Mouse (Mus musculus) myocyte (in vitro differentiated cells): ENCODE results near the gene Ubox5. TPM values are rescaled to one million over a fixed set of nuclear protein-coding genes. Genes with fewer than 3 reads are reported as not detected.
A peak's percentile ranks its signal among the peaks of the same experiment; 100 is the strongest.

Experiments used
- H3K27me3 ChIP-seq: one replicate; pipeline ENCODE4 v1.6.1; 2011; ENCODE audit not compliant: control insufficient read depth, insufficient read depth, insufficient read length
- H3K36me3 ChIP-seq: one replicate; pipeline ENCODE4 v1.6.1; 2011; ENCODE audit not compliant: control insufficient read depth, insufficient read depth
- H3K4me2 ChIP-seq: one replicate; pipeline ENCODE4 v1.6.1; 2011; ENCODE audit warnings: low read depth, control low read depth
- H3K4me3 ChIP-seq: one replicate; pipeline ENCODE4 v1.5.1; 2011; ENCODE audit warnings: mild to moderate bottlenecking, control low read depth, moderate library complexity
- H3K79me2 ChIP-seq: one replicate; pipeline ENCODE4 v1.6.1; 2011; ENCODE audit not compliant: control insufficient read depth, insufficient read depth
- H3ac ChIP-seq: one replicate; pipeline ENCODE4 v1.6.1; 2011; ENCODE audit not compliant: control insufficient read depth, insufficient read length
- CEBPB ChIP-seq: IDR thresholded peaks from 2 replicates; pipeline ENCODE4 v1.6.1; 2011; ENCODE audit warnings: mild to moderate bottlenecking, moderate library complexity; ENCODE audit not compliant: poor library complexity, insufficient read depth, severe bottlenecking
- E2F4 ChIP-seq: IDR thresholded peaks from one replicate; pipeline ENCODE4 v1.6.1; 2011; ENCODE audit warnings: mild to moderate bottlenecking, control low read depth, moderate library complexity; ENCODE audit not compliant: insufficient read depth
- MAX ChIP-seq: IDR thresholded peaks from one replicate; pipeline ENCODE4 v1.6.1; 2011; ENCODE audit warnings: low read depth, mild to moderate bottlenecking, control low read depth
- MYOD1 ChIP-seq, 3 experiments: IDR thresholded peaks; one replicate each; pipeline ENCODE4 v1.6.1; 2011; ENCODE audit warnings: control low read depth in 2 of 3, low read depth in 2 of 3, mild to moderate bottlenecking in 2 of 3, moderate library complexity in 1 of 3; ENCODE audit not compliant: insufficient read length in 2 of 3, control insufficient read depth in 1 of 3
- MYOG ChIP-seq, 3 experiments: IDR thresholded peaks; one replicate each; pipeline ENCODE4 v1.6.1; 2011; ENCODE audit warnings: control low read depth in 2 of 3, low read depth in 2 of 3, mild to moderate bottlenecking in 2 of 3; ENCODE audit not compliant: insufficient read length in 2 of 3, control insufficient read depth in 1 of 3, insufficient read depth in 1 of 3
- POLR2A ChIP-seq: IDR thresholded peaks from one replicate; pipeline ENCODE4 v1.6.1; 2011; ENCODE audit warnings: low read depth, mild to moderate bottlenecking, control low read depth, moderate library complexity; ENCODE audit not compliant: insufficient read length
- POLR2AphosphoS2 ChIP-seq: IDR thresholded peaks from one replicate; pipeline ENCODE4 v1.6.1; 2011; ENCODE audit warnings: low read depth, control low read depth; ENCODE audit not compliant: insufficient read length
- REST ChIP-seq: IDR thresholded peaks from one replicate; pipeline ENCODE4 v1.6.1; 2011; ENCODE audit warnings: mild to moderate bottlenecking, control low read depth, moderate library complexity; ENCODE audit not compliant: insufficient read depth, insufficient read length
- SRF ChIP-seq: IDR thresholded peaks from one replicate; pipeline ENCODE4 v1.6.1; 2011; ENCODE audit warnings: low read depth; ENCODE audit not compliant: control insufficient read depth, insufficient read length
- TCF12 ChIP-seq: IDR thresholded peaks from one replicate; pipeline ENCODE4 v1.6.1; 2011; ENCODE audit warnings: mild to moderate bottlenecking, control low read depth; ENCODE audit not compliant: poor library complexity, insufficient read depth, severe bottlenecking
- TCF3 ChIP-seq: IDR thresholded peaks from one replicate; pipeline ENCODE4 v1.6.1; 2011; ENCODE audit warnings: low read depth, control low read depth; ENCODE audit not compliant: insufficient read length
- USF1 ChIP-seq: IDR thresholded peaks from one replicate; pipeline ENCODE4 v1.6.1; 2011; ENCODE audit warnings: low read depth, mild to moderate bottlenecking, control low read depth, moderate library complexity
- polyA plus RNA-seq: library from polyadenylated mRNA; unstranded; fragments of >200 nt; fragmentation: generic; extraction: Trizol; gene quantifications from one replicate; pipeline ENCODE4 v1.2.1, GENCODE M21; 2012; ENCODE audit warnings: missing spikeins

The Ubox5 gene
- polyA plus RNA-seq, 1 experiment = 5.4 TPM

- Histone ChIP-seq H3K36me3 (peaks cover 4% of the 10 kb centered on the region), H3K27me3 (no peaks in the 10 kb centered on the region), H3K4me2 (no peak overlapping the region), H3K4me3 (no peak overlapping the region), H3K79me2 (peaks cover 21% of the 10 kb centered on the region), H3ac (no peak overlapping the region)
- TF ChIP-seq USF1 = no peak
- TF ChIP-seq CEBPB = no peak
- TF ChIP-seq TCF12 = no peak
- TF ChIP-seq E2F4 = no peak
- peak; percentile 68 for TF ChIP-seq POLR2AphosphoS2
Measured at GRCm38 (mm10) chr2:130632416-130632815, 2.6 kb upstream of the Ubox5 start.

GRCm38 (mm10) chr2:130629080-130629838 lies 579 bp downstream of the Ubox5 start:
- peak overlapping the region; percentile 73 for H3ac ChIP-seq
- TF ChIP-seq REST (no peak), TCF3 (no peak), POLR2A (no peak), USF1 (no peak), SRF (no peak), TCF12 (no peak), CEBPB (no peak), POLR2AphosphoS2 (no peak)
- no peaks in the 10 kb centered on the region for H3K27me3 ChIP-seq
- peaks cover 47% of the 10 kb centered on the region for H3K79me2 ChIP-seq
- peaks cover 14% of the 10 kb centered on the region for H3K36me3 ChIP-seq
- H3K4me2 ChIP-seq = peak overlapping the region; percentile 94
- peak overlapping the region; percentile 89 for H3K4me3 ChIP-seq

- no peaks in the 10 kb centered on the region for H3K27me3 ChIP-seq
- H3K36me3 ChIP-seq = peaks cover 14% of the 10 kb centered on the region
- peak overlapping the region; percentile 73 for H3ac ChIP-seq
- peak overlapping the region; percentile 89 for H3K4me3 ChIP-seq
- H3K79me2 ChIP-seq = peaks cover 50% of the 10 kb centered on the region
- TF ChIP-seq TCF3 (no peak), USF1 (no peak), REST (no peak), SRF (no peak), MAX (no peak), MYOD1 (IDR thresholded peaks at IDR 0.05; ENCODE audit: control insufficient read depth in 1 of 3, insufficient read length in 2 of 3, low read depth in 2 of 3) (no peak), POLR2AphosphoS2 (no peak), E2F4 (no peak), TCF12 (no peak), CEBPB (no peak), MYOG (IDR thresholded peaks at IDR 0.05; ENCODE audit: control insufficient read depth in 1 of 3, insufficient read depth in 1 of 3, insufficient read length in 2 of 3, low read depth in 2 of 3) (no peak), POLR2A (no peak)
- H3K4me2 ChIP-seq = peak overlapping the region; percentile 94
Measured at GRCm38 (mm10) chr2:130628424-130628823, 1.4 kb downstream of the Ubox5 start.

GRCm38 (mm10) chr2:130618972-130619371 lies 10.9 kb downstream of the Ubox5 start:
- Histone ChIP-seq H3K4me2 (no peak overlapping the region), H3ac (no peak overlapping the region), H3K4me3 (no peak overlapping the region), H3K27me3 (no peaks in the 10 kb centered on the region), H3K36me3 (peaks cover 33% of the 10 kb centered on the region), H3K79me2 (peaks cover 20% of the 10 kb centered on the region)
- TF ChIP-seq SRF (no peak), REST (no peak), TCF12 (no peak), POLR2AphosphoS2 (no peak), USF1 (no peak), POLR2A (no peak), CEBPB (no peak), E2F4 (no peak), MAX (no peak), TCF3 (no peak), MYOD1 (IDR thresholded peaks at IDR 0.05; ENCODE audit: control insufficient read depth in 1 of 3, insufficient read length in 2 of 3, low read depth in 2 of 3) (no peak), MYOG (IDR thresholded peaks at IDR 0.05; ENCODE audit: control insufficient read depth in 1 of 3, insufficient read depth in 1 of 3, insufficient read length in 2 of 3, low read depth in 2 of 3) (no peak)

GRCm38 (mm10) chr2:130613091-130613490 lies 16.7 kb downstream of the Ubox5 start:
- no peak for TF ChIP-seq USF1
- no peak for TF ChIP-seq E2F4
- TF ChIP-seq SRF = no peak
- TF ChIP-seq MYOG (IDR thresholded peaks at IDR 0.05; ENCODE audit: control insufficient read depth in 1 of 3, insufficient read depth in 1 of 3, insufficient read length in 2 of 3, low read depth in 2 of 3) = no peak
- TF ChIP-seq MAX = no peak
- TF ChIP-seq TCF3 = no peak
- no peak for TF ChIP-seq POLR2A
- TF ChIP-seq CEBPB = no peak
- TF ChIP-seq REST = no peak
- TF ChIP-seq MYOD1 (IDR thresholded peaks at IDR 0.05; ENCODE audit: control insufficient read depth in 1 of 3, insufficient read length in 2 of 3, low read depth in 2 of 3) = no peak
- no peak for TF ChIP-seq POLR2AphosphoS2
- Histone ChIP-seq H3K36me3 (peaks cover 31% of the 10 kb centered on the region), H3K4me2 (no peak overlapping the region), H3ac (no peak overlapping the region), H3K79me2 (no peaks in the 10 kb centered on the region), H3K27me3 (no peaks in the 10 kb centered on the region), H3K4me3 (no peak overlapping the region)
